Mouse (Mus musculus): Measurements from ENCODE around the gene Dock9.
A peak's percentile ranks its signal among the peaks of the same experiment; 100 is the strongest.
"Not testable (repeated sequence)": the region's sequence is repeated elsewhere in the genome, so short reads cannot be mapped to it uniquely, and the experiment has no call there.

Gene Dock9

GRCm38 (mm10) chr14:121735678-121736077 lies 62.0 kb downstream of the Dock9 start:
- no peak for DNase-seq

- DNase-seq: no peak
Measured at GRCm38 (mm10) chr14:121734217-121734616, 63.4 kb downstream of the Dock9 start.

GRCm38 (mm10) chr14:121733694-121734093 lies 63.9 kb downstream of the Dock9 start:
- no peak for DNase-seq

- DNase-seq: no peak
Measured at GRCm38 (mm10) chr14:121732196-121732595, 65.4 kb downstream of the Dock9 start.

GRCm38 (mm10) chr14:121731688-121732168 lies 65.9 kb downstream of the Dock9 start:
- DNase-seq: no peak

- no peak for DNase-seq
Measured at GRCm38 (mm10) chr14:121730966-121731365, 66.7 kb downstream of the Dock9 start.

- no peak for DNase-seq
Measured at GRCm38 (mm10) chr14:121727996-121728395, 69.6 kb downstream of the Dock9 start.

- peak; percentile 70 to 79 for DNase-seq
Measured at GRCm38 (mm10) chr14:121724501-121724900, 73.1 kb downstream of the Dock9 start.

- DNase-seq: no peak
Measured at GRCm38 (mm10) chr14:121722774-121723173, 74.9 kb downstream of the Dock9 start.

GRCm38 (mm10) chr14:121721431-121721830 lies 76.2 kb downstream of the Dock9 start:
- peak; percentile 26 to 54 for DNase-seq

- peak; percentile 69 to 86 for DNase-seq
Measured at GRCm38 (mm10) chr14:121719638-121720601, 77.7 kb downstream of the Dock9 start.

- not testable (repeated sequence) for DNase-seq
Measured at GRCm38 (mm10) chr14:121714799-121715198, 82.8 kb downstream of the Dock9 start.

- DNase-seq: no peak
Measured at GRCm38 (mm10) chr14:121714268-121714667, 83.4 kb downstream of the Dock9 start.

GRCm38 (mm10) chr14:121713830-121714197 lies 83.8 kb downstream of the Dock9 start:
- no peak for DNase-seq

GRCm38 (mm10) chr14:121713166-121713829 lies 84.3 kb downstream of the Dock9 start:
- DNase-seq: no peak

GRCm38 (mm10) chr14:121711089-121711826 lies 86.4 kb downstream of the Dock9 start:
- no peak for DNase-seq

GRCm38 (mm10) chr14:121710130-121710529 lies 87.5 kb downstream of the Dock9 start:
- DNase-seq: no peak

- no peak for DNase-seq
Measured at GRCm38 (mm10) chr14:121708244-121708643, 89.4 kb downstream of the Dock9 start.

GRCm38 (mm10) chr14:121706482-121706901 lies 91.1 kb downstream of the Dock9 start:
- DNase-seq: peak in 1 of 2 experiments; percentile 51

GRCm38 (mm10) chr14:121705644-121706043 lies 92.0 kb downstream of the Dock9 start:
- peak; percentile 41 to 67 for DNase-seq

- no peak for DNase-seq
Measured at GRCm38 (mm10) chr14:121702534-121702933, 95.1 kb downstream of the Dock9 start.

GRCm38 (mm10) chr14:121700013-121700412 lies 97.6 kb downstream of the Dock9 start:
- no peak for DNase-seq

GRCm38 (mm10) chr14:121698620-121698950 lies 99.1 kb downstream of the Dock9 start:
- DNase-seq: no peak
